Mouse (Mus musculus): ENCODE data around the gene Dgcr8. TPM values are rescaled to one million over a fixed set of nuclear protein-coding genes. Genes with fewer than 3 reads are reported as not detected.

Dgcr8 gene
- polyA plus RNA-seq, 1 experiment from 2014 or later, result 28.9 TPM

DNA sequence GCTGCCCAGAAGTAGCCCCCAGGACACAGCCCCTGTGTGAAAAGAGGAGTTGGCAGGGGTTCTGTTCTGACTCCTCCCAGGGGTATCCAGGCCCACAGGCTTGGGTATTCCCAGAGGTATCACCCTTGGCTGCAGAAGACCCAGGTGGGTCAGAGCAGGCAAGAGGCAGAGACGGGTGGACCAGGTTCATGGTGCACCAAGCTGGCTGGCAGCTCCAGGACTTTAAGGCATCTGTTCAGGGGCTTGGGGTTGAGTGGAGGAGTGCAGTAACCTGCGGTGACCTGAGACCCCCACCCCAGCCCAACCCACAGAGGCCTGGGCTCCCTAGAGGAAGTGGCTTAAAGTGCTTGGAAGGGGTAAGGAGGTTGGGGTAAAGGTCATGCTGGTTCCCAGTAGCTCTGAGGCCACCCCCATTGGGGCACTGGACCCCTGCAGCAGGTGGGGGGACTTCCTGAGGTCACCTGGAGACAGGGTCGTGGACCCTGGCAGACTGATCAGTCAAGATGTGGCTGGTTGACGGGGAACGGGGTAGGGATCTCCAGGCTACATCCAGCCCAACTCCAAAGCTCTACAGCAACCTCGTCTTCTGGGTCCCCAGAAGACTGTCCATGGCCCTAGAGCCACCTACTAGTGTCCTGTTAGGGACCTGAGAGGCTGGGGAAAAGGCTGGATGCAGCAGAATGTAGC lies 68.0 kb downstream of the Dgcr8 start:
- H3K4me3 ChIP-seq (ENCODE audit: low read depth, low read length), result no peak overlapping the region
- no peak overlapping the region for H3K27ac ChIP-seq (replicated peaks; ENCODE audit: low read depth, low read length)
- H3K36me3 ChIP-seq (ENCODE audit: control insufficient read depth, insufficient read depth, low read length), result peaks cover 39% of the 10 kb centered on the region
- DNase-seq (ENCODE audit: low spot score), result no peak
- WGBS, result 87% methylated on average over 6 of the region's 6 CpGs
- no peaks in the 10 kb centered on the region for H3K27me3 ChIP-seq (replicated peaks; ENCODE audit: control insufficient read depth, insufficient read depth, low read length)
- no peak for ATAC-seq (ENCODE audit: low read depth)
- no peak overlapping the region for H3K9ac ChIP-seq (ENCODE audit: low read depth, low read length)
- H3K9me3 ChIP-seq (ENCODE audit: control insufficient read depth, low read length), result no peaks in the 10 kb centered on the region
- no peak overlapping the region for H3K4me2 ChIP-seq (ENCODE audit: low read depth, low read length)
- H3K4me1 ChIP-seq (ENCODE audit: control insufficient read depth, insufficient read depth, low read length), result 0 out of 2 replicates have a peak, but pooled peaks cover 4% of the 10 kb centered on the region

GRCm38 (mm10) chr16:18220001-18220400 lies 69.0 kb downstream of the Dgcr8 start:
- Histone ChIP-seq H3K4me2 (ENCODE audit: low read depth, low read length) (no peak overlapping the region), H3K9ac (ENCODE audit: low read depth, low read length) (no peak overlapping the region)
- peak; percentile 71 for DNase-seq (ENCODE audit: low spot score)

DNA sequence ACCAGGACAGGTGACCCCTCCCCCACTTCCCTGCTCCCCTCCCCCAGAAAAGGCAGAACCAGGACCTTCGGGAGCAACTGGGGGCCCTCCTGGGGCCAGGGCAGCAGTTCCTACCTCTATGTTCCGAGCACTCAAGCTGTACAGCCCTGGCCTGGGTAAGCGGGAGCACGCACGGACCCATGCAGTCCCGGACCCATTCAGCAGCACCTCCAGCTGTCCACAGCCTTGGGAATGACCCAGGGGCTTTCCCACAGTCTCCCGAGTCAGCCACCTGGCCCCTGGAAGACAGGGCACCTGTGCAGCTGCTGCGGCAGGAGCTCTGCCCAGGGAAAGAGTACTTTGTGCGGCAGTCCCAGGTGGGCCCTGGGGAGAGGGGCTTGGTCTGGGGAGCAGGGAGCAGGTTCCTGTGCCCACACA lies 70.5 kb downstream of the Dgcr8 start:
- WGBS, result 77% methylated on average over 9 of the region's 9 CpGs
- ATAC-seq (ENCODE audit: low read depth) (no peak), DNase-seq (ENCODE audit: low spot score) (no peak)
- Histone ChIP-seq H3K36me3 (ENCODE audit: control insufficient read depth, insufficient read depth, low read length) (peaks cover 15% of the 10 kb centered on the region), H3K27me3 (replicated peaks; ENCODE audit: control insufficient read depth, insufficient read depth, low read length) (no peaks in the 10 kb centered on the region), H3K9ac (ENCODE audit: low read depth, low read length) (no peak overlapping the region), H3K27ac (replicated peaks; ENCODE audit: low read depth, low read length) (no peak overlapping the region), H3K4me1 (ENCODE audit: control insufficient read depth, insufficient read depth, low read length) (0 out of 2 replicates have a peak, but pooled peaks cover 4% of the 10 kb centered on the region), H3K4me2 (ENCODE audit: low read depth, low read length) (no peak overlapping the region), H3K4me3 (ENCODE audit: low read depth, low read length) (no peak overlapping the region), H3K9me3 (ENCODE audit: control insufficient read depth, low read length) (no peaks in the 10 kb centered on the region)

More at GRCm38 (mm10) chr16:18220001-18220400, 69.0 kb downstream of the Dgcr8 start:
- Histone ChIP-seq H3K4me1 (ENCODE audit: control insufficient read depth, insufficient read depth, low read length) (0 out of 2 replicates have a peak, but pooled peaks cover 4% of the 10 kb centered on the region), H3K27ac (replicated peaks; ENCODE audit: low read depth, low read length) (no peak overlapping the region), H3K4me3 (ENCODE audit: low read depth, low read length) (no peak overlapping the region), H3K9me3 (ENCODE audit: control insufficient read depth, low read length) (no peaks in the 10 kb centered on the region), H3K27me3 (replicated peaks; ENCODE audit: control insufficient read depth, insufficient read depth, low read length) (no peaks in the 10 kb centered on the region), H3K36me3 (ENCODE audit: control insufficient read depth, insufficient read depth, low read length) (peaks cover 29% of the 10 kb centered on the region)
- peak; percentile 36; the same call in 1 of the 2 replicates for ATAC-seq (ENCODE audit: low read depth)
- WGBS, result 56% methylated on average over 8 of the region's 8 CpGs

- no peak within 1 kb of the TSS for H3K9ac ChIP-seq (ENCODE audit: low read depth, low read length)
- no peak within 1 kb of the TSS for H3K27ac ChIP-seq (replicated peaks; ENCODE audit: low read depth, low read length)
Measured at GRCm38 (mm10) chr16:18217579-18217978, 71.5 kb downstream of the Dgcr8 start, which contains the start of gene Ccdc188. TSS of gene Ccdc188 (plus strand) at chr16:18217879.

GRCm38 (mm10) chr16:18214858-18215257 lies 74.2 kb downstream of the Dgcr8 start:
- H3K4me3 ChIP-seq (ENCODE audit: low read depth, low read length), result no peak overlapping the region
- H3K27me3 ChIP-seq (replicated peaks; ENCODE audit: control insufficient read depth, insufficient read depth, low read length), result no peaks in the 10 kb centered on the region
- DNase-seq (ENCODE audit: low spot score) (no peak), ATAC-seq (ENCODE audit: low read depth) (no peak)
- peak overlapping the region; percentile 21; the same call in 1 of the 2 replicates for H3K27ac ChIP-seq (replicated peaks; ENCODE audit: low read depth, low read length)
- no peak overlapping the region for H3K4me2 ChIP-seq (ENCODE audit: low read depth, low read length)
- 71% methylated on average over 7 of the region's 7 CpGs for WGBS
- H3K9me3 ChIP-seq (ENCODE audit: control insufficient read depth, low read length), result no peaks in the 10 kb centered on the region
- no peak overlapping the region for H3K9ac ChIP-seq (ENCODE audit: low read depth, low read length)
- H3K4me1 ChIP-seq (ENCODE audit: control insufficient read depth, insufficient read depth, low read length), result 0 out of 2 replicates have a peak, but pooled peaks cover 2% of the 10 kb centered on the region
- no peaks in the 10 kb centered on the region for H3K36me3 ChIP-seq (ENCODE audit: control insufficient read depth, insufficient read depth, low read length)

More at GRCm38 (mm10) chr16:18217579-18217978, 71.5 kb downstream of the Dgcr8 start, which contains the start of gene Ccdc188:
- no peak within 1 kb of the TSS for H3K4me2 ChIP-seq (ENCODE audit: low read depth, low read length)
- no peaks in the 10 kb centered on the region for H3K9me3 ChIP-seq (ENCODE audit: control insufficient read depth, low read length)
- no peak within 1 kb of the TSS for H3K4me3 ChIP-seq (ENCODE audit: low read depth, low read length)
- WGBS, result 71% methylated on average over 4 of the region's 4 CpGs
- DNase-seq (ENCODE audit: low spot score), result no peak
- no peaks in the 10 kb centered on the region for H3K27me3 ChIP-seq (replicated peaks; ENCODE audit: control insufficient read depth, insufficient read depth, low read length)
- H3K36me3 ChIP-seq (ENCODE audit: control insufficient read depth, insufficient read depth, low read length), result peaks cover 5% of the 10 kb centered on the region
- no peak for ATAC-seq (ENCODE audit: low read depth)
- 0 out of 2 replicates have a peak, but pooled peaks cover 4% of the 10 kb centered on the region for H3K4me1 ChIP-seq (ENCODE audit: control insufficient read depth, insufficient read depth, low read length)

- Histone ChIP-seq H3K4me1 (ENCODE audit: control insufficient read depth, insufficient read depth, low read length) (no peaks in the 10 kb centered on the region), H3K4me2 (ENCODE audit: low read depth, low read length) (no peak overlapping the region), H3K9me3 (ENCODE audit: control insufficient read depth, low read length) (no peaks in the 10 kb centered on the region), H3K4me3 (ENCODE audit: low read depth, low read length) (no peak overlapping the region), H3K27ac (replicated peaks; ENCODE audit: low read depth, low read length) (no peak overlapping the region), H3K9ac (ENCODE audit: low read depth, low read length) (peak overlapping the region; percentile 25; the same call in 1 of the 2 replicates), H3K36me3 (ENCODE audit: control insufficient read depth, insufficient read depth, low read length) (no peaks in the 10 kb centered on the region), H3K27me3 (replicated peaks; ENCODE audit: control insufficient read depth, insufficient read depth, low read length) (no peaks in the 10 kb centered on the region)
- WGBS, result 42% methylated on average over 6 of the region's 6 CpGs
- peak; percentile 78; the same call in 1 of the 2 replicates for ATAC-seq (ENCODE audit: low read depth)
- peak; percentile 67 for DNase-seq (ENCODE audit: low spot score)
Measured at GRCm38 (mm10) chr16:18213689-18214088, 75.4 kb downstream of the Dgcr8 start.

- H3K36me3 ChIP-seq (ENCODE audit: control insufficient read depth, insufficient read depth, low read length), result no peaks in the 10 kb centered on the region
- ATAC-seq (ENCODE audit: low read depth) (0 out of 2 replicates have a peak, but pooled peaks have one; percentile 8), DNase-seq (ENCODE audit: low spot score) (peak; percentile 83)
- H3K27ac ChIP-seq (replicated peaks; ENCODE audit: low read depth, low read length), result no peak overlapping the region
- H3K4me2 ChIP-seq (ENCODE audit: low read depth, low read length), result no peak overlapping the region
- H3K9ac ChIP-seq (ENCODE audit: low read depth, low read length), result no peak overlapping the region
- WGBS, result 49% methylated on average over 10 of the region's 10 CpGs
- H3K4me3 ChIP-seq (ENCODE audit: low read depth, low read length), result no peak overlapping the region
- no peaks in the 10 kb centered on the region for H3K27me3 ChIP-seq (replicated peaks; ENCODE audit: control insufficient read depth, insufficient read depth, low read length)
- H3K9me3 ChIP-seq (ENCODE audit: control insufficient read depth, low read length), result no peaks in the 10 kb centered on the region
- no peaks in the 10 kb centered on the region for H3K4me1 ChIP-seq (ENCODE audit: control insufficient read depth, insufficient read depth, low read length)
Measured at GRCm38 (mm10) chr16:18211417-18212171, 77.5 kb downstream of the Dgcr8 start.

GRCm38 (mm10) chr16:18210701-18211416 lies 78.2 kb downstream of the Dgcr8 start:
- 23% methylated on average over 8 of the region's 8 CpGs for WGBS
- no peak overlapping the region for H3K9ac ChIP-seq (ENCODE audit: low read depth, low read length)
- DNase-seq (ENCODE audit: low spot score) (peak; percentile 36), ATAC-seq (ENCODE audit: low read depth) (no peak)
- H3K9me3 ChIP-seq (ENCODE audit: control insufficient read depth, low read length), result no peaks in the 10 kb centered on the region
- H3K36me3 ChIP-seq (ENCODE audit: control insufficient read depth, insufficient read depth, low read length), result no peaks in the 10 kb centered on the region
- no peak overlapping the region for H3K27ac ChIP-seq (replicated peaks; ENCODE audit: low read depth, low read length)
- H3K27me3 ChIP-seq (replicated peaks; ENCODE audit: control insufficient read depth, insufficient read depth, low read length), result no peaks in the 10 kb centered on the region
- no peak overlapping the region for H3K4me2 ChIP-seq (ENCODE audit: low read depth, low read length)
- H3K4me1 ChIP-seq (ENCODE audit: control insufficient read depth, insufficient read depth, low read length), result no peaks in the 10 kb centered on the region
- H3K4me3 ChIP-seq (ENCODE audit: low read depth, low read length), result no peak overlapping the region
